10 mouse cellular contexts compared by ENCODE assay signal in the genomic region with DNA sequence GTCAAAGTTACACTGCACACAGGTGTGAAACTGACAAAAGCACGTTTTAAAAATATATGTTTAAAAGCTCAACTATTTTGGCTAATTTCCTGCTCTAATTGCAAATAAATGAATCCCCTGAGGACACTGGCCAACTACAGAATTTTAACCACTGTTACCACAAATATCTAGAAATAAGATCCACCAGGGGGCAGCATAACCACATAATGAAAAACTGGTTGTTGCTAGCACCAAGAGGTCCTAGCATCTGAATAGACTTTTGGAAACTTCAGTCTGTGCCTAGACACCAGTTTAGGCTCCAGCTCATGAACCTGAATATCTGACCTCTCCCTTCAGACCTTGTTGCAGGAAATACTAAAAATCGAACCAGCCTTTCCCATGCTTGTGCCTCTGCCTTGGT. TPM values are rescaled to one million over a fixed set of nuclear protein-coding genes. Genes with fewer than 3 reads are reported as not detected.
A peak's percentile ranks its signal among the peaks of the same experiment; 100 is the strongest.
DNase-seq lines count a peak whose midpoint lies in the region; ATAC-seq and TF ChIP-seq lines count a peak whose summit lies in the region.
"Had no signal": no experiment of that assay in that cellular context is flagged by ENCODE, and none has a peak within 500 bp of the region (broad histone marks: within the 10 kb centered on the region; RNA-seq: fewer than 3 reads in every experiment).

No protein-coding gene starts in this region.

- WGBS in hindbrain, embryonic 14.5 days, result 46% methylated on average over 2 of the region's 2 CpGs
- WGBS in hindbrain, embryonic 10.5 days, result 43% methylated on average over 2 of the region's 2 CpGs
- 46% methylated on average over 2 of the region's 2 CpGs for WGBS in limb, embryonic 14.5 days

- H3K36me3 ChIP-seq in hindbrain, embryonic 14.5 days (replicated peaks; ENCODE audit: control insufficient read depth, insufficient read depth), result no peaks in the 10 kb centered on the region
- H3K36me3 ChIP-seq in hindbrain, embryonic 10.5 days, result no peaks in the 10 kb centered on the region
- H3K36me3 ChIP-seq in limb, embryonic 14.5 days (ENCODE audit: control insufficient read depth, insufficient read depth, low read length), result no peaks in the 10 kb centered on the region
- H3K36me3 ChIP-seq: embryonic facial prominence, embryonic 12.5 days; limb, embryonic 15.5 days had no signal

- no peak for ATAC-seq in hindbrain, embryonic 14.5 days (ENCODE audit: low FRiP score)
- ATAC-seq in limb, embryonic 14.5 days (ENCODE audit: low FRiP score, low read depth), result no peak

- no peak overlapping the region for H3K4me2 ChIP-seq in hindbrain, embryonic 14.5 days (replicated peaks)
- no peak overlapping the region for H3K4me2 ChIP-seq in limb, embryonic 14.5 days (replicated peaks; ENCODE audit: low read depth, low read length, severe bottlenecking)
- H3K4me2 ChIP-seq: embryonic facial prominence, embryonic 12.5 days; limb, embryonic 15.5 days had no signal

- H3K4me1 ChIP-seq in hindbrain, embryonic 14.5 days (replicated peaks; ENCODE audit: control insufficient read depth, insufficient read depth, low read length), result no peaks in the 10 kb centered on the region
- no peaks in the 10 kb centered on the region for H3K4me1 ChIP-seq in hindbrain, embryonic 10.5 days (replicated peaks)
- H3K4me1 ChIP-seq in limb, embryonic 14.5 days (ENCODE audit: control insufficient read depth, insufficient read depth, low read length), result no peaks in the 10 kb centered on the region
- H3K4me1 ChIP-seq: embryonic facial prominence, embryonic 12.5 days; limb, embryonic 15.5 days had no signal

- no peaks in the 10 kb centered on the region for H3K27me3 ChIP-seq in hindbrain, embryonic 14.5 days (ENCODE audit: control insufficient read depth, insufficient read depth, low read length)
- no peaks in the 10 kb centered on the region for H3K27me3 ChIP-seq in hindbrain, embryonic 10.5 days (ENCODE audit: insufficient read depth, poor library complexity, severe bottlenecking)
- H3K27me3 ChIP-seq in limb, embryonic 14.5 days (ENCODE audit: control insufficient read depth, insufficient read depth, low read length), result no peaks in the 10 kb centered on the region
- H3K27me3 ChIP-seq: embryonic facial prominence, embryonic 12.5 days; limb, embryonic 15.5 days had no signal

- H3K9ac ChIP-seq in hindbrain, embryonic 14.5 days, result no peak overlapping the region
- no peak overlapping the region for H3K9ac ChIP-seq in limb, embryonic 14.5 days (ENCODE audit: low read depth, low read length, severe bottlenecking)
- H3K9ac ChIP-seq: embryonic facial prominence, embryonic 12.5 days; limb, embryonic 15.5 days had no signal

- no peak overlapping the region for H3K4me3 ChIP-seq in hindbrain, embryonic 14.5 days (replicated peaks; ENCODE audit: low read length)
- H3K4me3 ChIP-seq in hindbrain, embryonic 10.5 days, result no peak overlapping the region
- H3K4me3 ChIP-seq in limb, embryonic 14.5 days (replicated peaks; ENCODE audit: low read length), result no peak overlapping the region
- H3K4me3 ChIP-seq: embryonic facial prominence, embryonic 12.5 days; limb, embryonic 15.5 days had no signal

- no peak for TF ChIP-seq POLR2A in limb, embryonic 14.5 days (IDR thresholded peaks at IDR 0.05; ENCODE audit: borderline replicate concordance, extremely low read depth, insufficient read depth, insufficient read length)

- no peak overlapping the region for H3K27ac ChIP-seq in hindbrain, embryonic 14.5 days
- no peak overlapping the region for H3K27ac ChIP-seq in hindbrain, embryonic 10.5 days
- no peak overlapping the region for H3K27ac ChIP-seq in limb, embryonic 14.5 days (replicated peaks; ENCODE audit: low read depth, low read length)
- H3K27ac ChIP-seq: embryonic facial prominence, embryonic 12.5 days; limb, embryonic 15.5 days had no signal

- peak; percentile 79 for DNase-seq in hindbrain, embryonic 14.5 days (ENCODE audit: low spot score)
- no peak for DNase-seq in hindbrain, embryonic 10.5 days (ENCODE audit: low spot score)
- DNase-seq in urinary bladder, postnatal 14 days (ENCODE audit: low spot score), result peak; percentile 16
- DNase-seq in urinary bladder, postnatal 36 days (ENCODE audit: low spot score in 2 of 2), result no peak
- peak; percentile 84 for DNase-seq in embryo, embryonic 10.5 days (ENCODE audit: low spot score)
- DNase-seq in limb, embryonic 14.5 days (ENCODE audit: low spot score), result peak; percentile 79
- DNase-seq in frontal cortex, postnatal 25 days (ENCODE audit: low spot score in 2 of 2), result no peak
- DNase-seq in right cerebral cortex, postnatal 25 days, result no peak

- no peaks in the 10 kb centered on the region for H3K9me3 ChIP-seq in hindbrain, embryonic 14.5 days (ENCODE audit: control insufficient read depth, low read length)
- H3K9me3 ChIP-seq in hindbrain, embryonic 10.5 days, result no peaks in the 10 kb centered on the region
- no peaks in the 10 kb centered on the region for H3K9me3 ChIP-seq in limb, embryonic 14.5 days (ENCODE audit: control insufficient read depth, low read length)
- H3K9me3 ChIP-seq: embryonic facial prominence, embryonic 12.5 days; limb, embryonic 15.5 days had no signal

RNA-seq across cellular contexts. Expression of a gene that starts 23.2 kb away (rescaled TPM):
- 0.20 TPM in 1 of 2 replicates, not detected in the other for polyA plus RNA-seq in hindbrain, embryonic 14.5 days (2014; fragmentation: Nextera tagmentation; extraction: Ambion mirVana)
- polyA plus RNA-seq in hindbrain, embryonic 10.5 days (2016; fragmentation: Nextera tagmentation; extraction: Ambion mirVana), result 0.55 and 0.57 TPM in 2 replicates
- polyA plus RNA-seq in limb, embryonic 14.5 days (2012; rRNA removed), result 2.7 and 3.8 TPM in 2 replicates
- 3.0 and 3.2 TPM in 2 replicates for polyA plus RNA-seq in limb, embryonic 14.5 days (2014; fragmentation: Nextera tagmentation; extraction: Ambion mirVana)

Comparison
In these comparisons a context has a peak if more than half of its experiments do, and no peak if none do; other contexts are left out.
1. DNase-seq: peak in hindbrain, embryonic 14.5 days (single experiment), urinary bladder, postnatal 14 days (single experiment), embryo, embryonic 10.5 days (single experiment) and limb, embryonic 14.5 days (single experiment); none in hindbrain, embryonic 10.5 days (single experiment), urinary bladder, postnatal 36 days (0 of 2), frontal cortex, postnatal 25 days (0 of 2) and right cerebral cortex, postnatal 25 days (single experiment).